Mouse (Mus musculus): ENCODE data around the gene Dnmt1.

- TF ChIP-seq CTCF (IDR thresholded peaks at IDR 0.05; ENCODE audit: low read depth) (no peak), EP300 (optimal IDR thresholded peaks at IDR 0.05) (no peak)
Observed at GRCm38 (mm10) chr9:20944697-20945370, 14.9 kb downstream of the Dnmt1 start.
